Mouse (Mus musculus) forebrain, embryonic 11.5 days (tissue): ENCODE results near the gene Nfic. TPM values are rescaled to one million over a fixed set of nuclear protein-coding genes. Genes with fewer than 3 reads are reported as not detected.
"Not testable (repeated sequence)": the region's sequence is repeated elsewhere in the genome, so short reads cannot be mapped to it uniquely, and the experiment has no call there.

ENCODE experiments used
- ATAC-seq: fragments of 200-750 bp; cut with Nextera tagmentation; replicated peaks from 2 replicates; pipeline ENCODE4 v1.8.0; 2017; ENCODE audit warnings: moderate TSS enrichment; ENCODE audit not compliant: low FRiP score
- DNase-seq: peaks from one replicate; pipeline ENCODE4 v3.0.0-alpha.2; 2017; ENCODE audit warnings: low spot score
- H3K27ac ChIP-seq: fragments of 300-500 bp; sonication (generic); 2 replicates; pipeline ENCODE4 v1.5.1; 2014; ENCODE audit warnings: low read depth, low read length
- H3K27me3 ChIP-seq: fragments of 300-500 bp; sonication (generic); 2 replicates; pipeline ENCODE4 v1.6.1; 2014; ENCODE audit warnings: mild to moderate bottlenecking, low read length, mixed read lengths; ENCODE audit not compliant: control insufficient read depth, insufficient read depth
- H3K36me3 ChIP-seq: fragments of 300-500 bp; sonication (generic); 2 replicates; pipeline ENCODE4 v1.6.1; 2014; ENCODE audit warnings: mild to moderate bottlenecking, low read length, moderate library complexity, mixed read lengths; ENCODE audit not compliant: control insufficient read depth, insufficient read depth
- H3K4me1 ChIP-seq: fragments of 300-500 bp; sonication (generic); replicated peaks from 2 replicates; pipeline ENCODE4 v1.6.1; 2014; ENCODE audit warnings: low read length, mixed read lengths; ENCODE audit not compliant: control insufficient read depth, insufficient read depth
- H3K4me2 ChIP-seq: fragments of 300-500 bp; sonication (generic); 2 replicates; pipeline ENCODE4 v1.6.1; 2014; ENCODE audit warnings: low read depth, mild to moderate bottlenecking, low read length, moderate library complexity, mixed read lengths; ENCODE audit not compliant: severe bottlenecking
- H3K4me3 ChIP-seq: fragments of 300-500 bp; sonication (generic); 2 replicates; pipeline ENCODE4 v1.5.1; 2014; ENCODE audit warnings: low read depth, low read length
- H3K9ac ChIP-seq: fragments of 300-500 bp; sonication (generic); 2 replicates; pipeline ENCODE4 v1.6.1; 2014; ENCODE audit warnings: low read length
- H3K9me3 ChIP-seq: fragments of 300-500 bp; sonication (generic); 2 replicates; pipeline ENCODE4 v1.6.1; 2016; ENCODE audit warnings: low read length, mixed read lengths; ENCODE audit not compliant: control insufficient read depth
- WGBS: fragments of 180-500 bp; shearing (Covaris S2); extraction: QIAGEN DNeasy Blood & Tissue Kit; methylation state at CpG from one replicate; pipeline ENCODE4 v1.1.7; 2014; 5-methylcytosine and 5-hydroxymethylcytosine counted together
- polyA plus RNA-seq: library from polyadenylated mRNA; unstranded; fragments of >200 nt; fragmentation: Nextera tagmentation; extraction: Ambion mirVana; gene quantifications from 2 replicates; pipeline ENCODE4 v1.2.1, GENCODE M21; 2014

Gene Nfic
- polyA plus RNA-seq, 1 experiment from 2014 or later, result 10.8 TPM

- Histone ChIP-seq H3K4me3 (no peak overlapping the region), H3K4me2 (no peak overlapping the region), H3K27me3 (peaks cover 44% of the 10 kb centered on the region), H3K4me1 (no peaks in the 10 kb centered on the region), H3K9ac (no peak overlapping the region), H3K9me3 (no peaks in the 10 kb centered on the region), H3K36me3 (no peaks in the 10 kb centered on the region), H3K27ac (no peak overlapping the region)
- WGBS, result 62% methylated on average over 9 of the region's 9 CpGs
- no peak for DNase-seq
- no peak for ATAC-seq
Measured at GRCm38 (mm10) chr10:81450641-81451364, 4.6 kb downstream of the Nfic start.

DNA sequence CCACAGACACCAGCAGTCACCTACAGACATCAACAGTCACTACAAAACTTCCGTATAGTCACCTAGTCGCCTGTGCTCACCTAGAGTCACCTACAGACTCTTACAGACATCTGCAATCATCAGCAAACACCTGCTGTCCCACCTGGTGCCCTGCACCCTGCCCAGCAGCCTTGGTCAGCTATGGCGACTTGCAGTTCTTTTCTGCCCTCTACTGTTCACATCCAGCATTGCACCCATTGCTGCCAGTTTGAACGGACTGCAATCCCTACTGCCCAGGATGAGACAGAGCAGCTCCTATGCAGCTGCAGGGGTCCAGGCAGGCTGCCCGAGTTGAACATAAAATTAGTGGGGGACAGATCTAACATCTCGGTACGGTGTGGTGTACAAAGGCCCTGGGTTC, 5.3 kb downstream of the Nfic start:
- Histone ChIP-seq H3K9ac (no peak overlapping the region), H3K4me2 (no peak overlapping the region), H3K4me1 (no peaks in the 10 kb centered on the region), H3K27me3 (peaks cover 44% of the 10 kb centered on the region), H3K4me3 (no peak overlapping the region), H3K9me3 (no peaks in the 10 kb centered on the region), H3K36me3 (no peaks in the 10 kb centered on the region), H3K27ac (no peak overlapping the region)
- DNase-seq (peak; percentile 93), ATAC-seq (peak; percentile 44)
- WGBS, result 1% methylated on average over 7 of the region's 7 CpGs

DNA sequence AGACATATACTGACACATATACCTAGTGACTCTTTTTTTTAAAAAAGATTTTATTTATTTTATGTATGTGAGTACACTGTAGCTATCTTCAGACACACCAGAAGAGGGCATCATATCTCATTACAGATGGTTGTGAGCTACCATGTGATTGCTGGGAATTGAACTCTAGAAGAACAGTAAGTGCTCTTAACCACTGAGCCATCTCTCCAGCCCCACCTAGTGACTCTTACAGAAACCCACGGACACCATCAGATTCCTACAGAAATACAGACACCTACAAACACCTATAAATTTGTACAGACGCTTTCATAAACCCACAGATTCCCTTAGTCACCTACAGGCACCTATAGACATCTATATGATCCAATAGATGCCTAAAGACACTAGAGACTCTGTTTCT, 9.9 kb downstream of the Nfic start:
- H3K27me3 ChIP-seq, H3K9ac ChIP-seq, H3K36me3 ChIP-seq, H3K27ac ChIP-seq, DNase-seq, H3K4me2 ChIP-seq, H3K4me1 ChIP-seq, H3K4me3 ChIP-seq, H3K9me3 ChIP-seq, ATAC-seq: not testable (repeated sequence)
- WGBS, result 36% methylated on average over 2 of the region's 2 CpGs

DNA sequence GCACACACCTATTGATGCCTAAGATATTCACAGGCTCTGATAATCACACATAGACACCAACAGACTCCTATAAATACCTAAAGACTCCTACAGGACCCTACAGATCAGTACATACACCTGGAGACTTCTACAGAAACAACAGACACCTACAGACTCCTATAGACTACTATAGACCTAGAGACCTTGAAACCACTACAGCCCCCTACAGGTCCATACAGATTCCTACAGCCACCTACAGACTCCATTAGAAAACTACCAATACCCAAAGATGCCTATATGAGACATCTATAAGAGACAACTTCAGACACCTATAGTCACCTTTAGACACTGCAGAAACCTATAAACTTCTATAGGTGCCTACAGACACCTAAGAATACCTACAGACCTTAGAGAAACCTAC, 14.4 kb downstream of the Nfic start:
- Histone ChIP-seq H3K36me3 (no peaks in the 10 kb centered on the region), H3K9ac (no peak overlapping the region), H3K4me1 (no peaks in the 10 kb centered on the region), H3K4me2 (no peak overlapping the region), H3K4me3 (no peak overlapping the region), H3K9me3 (no peaks in the 10 kb centered on the region), H3K27me3 (no peaks in the 10 kb centered on the region), H3K27ac (no peak overlapping the region)
- DNase-seq, result no peak
- no peak for ATAC-seq

- Histone ChIP-seq H3K27me3 (peaks cover 4% of the 10 kb centered on the region; the same call in 1 of the 2 replicates), H3K4me1 (peaks cover 4% of the 10 kb centered on the region), H3K36me3 (no peaks in the 10 kb centered on the region), H3K4me2 (no peak overlapping the region), H3K4me3 (no peak overlapping the region), H3K9me3 (no peaks in the 10 kb centered on the region), H3K27ac (no peak overlapping the region), H3K9ac (no peak overlapping the region)
- 80% methylated on average over 3 of the region's 3 CpGs for WGBS
- ATAC-seq (no peak), DNase-seq (no peak)
Measured at GRCm38 (mm10) chr10:81435436-81435835, 20.0 kb downstream of the Nfic start.

GRCm38 (mm10) chr10:81434361-81435263, 20.8 kb downstream of the Nfic start:
- peaks cover 4% of the 10 kb centered on the region; the same call in 1 of the 2 replicates for H3K27me3 ChIP-seq
- H3K9me3 ChIP-seq, result no peaks in the 10 kb centered on the region
- no peak overlapping the region for H3K4me2 ChIP-seq
- H3K36me3 ChIP-seq, result no peaks in the 10 kb centered on the region
- H3K4me3 ChIP-seq, result no peak overlapping the region
- no peak overlapping the region for H3K9ac ChIP-seq
- peak; percentile 49 for DNase-seq
- peaks cover 7% of the 10 kb centered on the region for H3K4me1 ChIP-seq
- H3K27ac ChIP-seq, result no peak overlapping the region
- no peak for ATAC-seq
- 69% methylated on average over 15 of the region's 15 CpGs for WGBS

DNA sequence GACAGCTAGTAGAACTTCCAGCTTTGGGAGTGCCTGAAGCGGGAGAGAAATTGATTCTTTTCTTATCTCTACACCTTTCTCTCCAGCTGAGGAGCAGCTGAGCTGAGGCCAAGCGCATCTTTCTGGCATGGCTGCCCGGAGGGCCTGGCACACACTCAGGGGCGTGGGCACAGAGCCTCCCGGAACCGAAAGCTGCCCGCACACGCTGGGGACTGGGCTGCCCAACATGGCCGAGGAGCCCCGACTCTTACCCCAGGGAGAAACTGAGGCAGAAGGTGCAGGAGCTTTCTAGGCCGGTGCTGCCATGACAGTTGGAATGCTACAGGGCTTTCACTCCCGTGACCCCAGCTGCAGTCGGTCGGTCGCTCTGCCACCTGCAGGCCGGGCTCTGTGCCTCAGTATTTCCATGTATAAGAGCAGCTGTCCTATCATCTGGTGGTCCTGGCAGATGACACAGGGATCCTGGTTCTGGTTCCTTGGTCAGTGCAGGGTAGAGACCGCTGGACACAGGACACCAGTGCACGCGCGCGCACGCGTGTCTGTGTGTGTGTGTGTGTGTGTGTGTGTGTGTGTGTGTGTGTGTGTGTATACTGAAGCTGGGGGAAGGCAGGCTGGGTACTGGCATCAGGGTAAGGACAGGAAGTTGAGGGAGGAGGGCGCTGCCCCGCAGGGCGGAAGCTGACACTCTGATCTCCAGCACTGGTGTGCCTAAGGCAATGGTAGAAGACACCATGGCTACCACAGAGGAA, 21.7 kb downstream of the Nfic start:
- DNase-seq, result peak; percentile 61

GRCm38 (mm10) chr10:81432868-81433262, 22.6 kb downstream of the Nfic start:
- H3K27ac ChIP-seq, result no peak overlapping the region
- H3K36me3 ChIP-seq, result no peaks in the 10 kb centered on the region
- H3K4me1 ChIP-seq, result peaks cover 8% of the 10 kb centered on the region
- DNase-seq (peak; percentile 90), ATAC-seq (peak; percentile 88)
- no peak overlapping the region for H3K9ac ChIP-seq
- 4% methylated on average over 17 of the region's 17 CpGs for WGBS
- H3K27me3 ChIP-seq, result peaks cover 11% of the 10 kb centered on the region
- peak overlapping the region; percentile 45 for H3K4me2 ChIP-seq
- peak overlapping the region; percentile 10; the same call in 1 of the 2 replicates for H3K4me3 ChIP-seq
- H3K9me3 ChIP-seq, result no peaks in the 10 kb centered on the region

More for the DNA sequence above, 21.7 kb downstream of the Nfic start:
- ATAC-seq, result no peak
- H3K4me2 ChIP-seq, result peak overlapping the region; percentile 45; the same call in 1 of the 2 replicates
- H3K9ac ChIP-seq, result no peak overlapping the region
- H3K36me3 ChIP-seq, result no peaks in the 10 kb centered on the region
- WGBS, result 78% methylated on average over 26 of the region's 26 CpGs
- no peak overlapping the region for H3K27ac ChIP-seq
- H3K4me1 ChIP-seq, result peaks cover 8% of the 10 kb centered on the region
- H3K9me3 ChIP-seq, result no peaks in the 10 kb centered on the region
- H3K4me3 ChIP-seq, result no peak overlapping the region
- peaks cover 4% of the 10 kb centered on the region; the same call in 1 of the 2 replicates for H3K27me3 ChIP-seq
